Mouse (Mus musculus) intestine, embryonic 15.5 days (tissue): ENCODE measurements around the gene 1700001C02Rik. TPM values are rescaled to one million over a fixed set of nuclear protein-coding genes. Genes with fewer than 3 reads are reported as not detected.
A peak's percentile ranks its signal among the peaks of the same experiment; 100 is the strongest.

Source experiments
- ATAC-seq: fragments of 200-750 bp; cut with Nextera tagmentation; 2 replicates; pipeline ENCODE4 v1.8.0; 2017; ENCODE audit warnings: moderate TSS enrichment, moderate library complexity
- H3K27ac ChIP-seq: fragments of 300-500 bp; sonication (generic); 2 replicates; pipeline ENCODE4 v1.5.1; 2015; ENCODE audit warnings: mild to moderate bottlenecking, inconsistent platforms
- H3K27me3 ChIP-seq: fragments of 300-500 bp; sonication (generic); replicated peaks from 2 replicates; pipeline ENCODE4 v1.6.1; 2015; ENCODE audit warnings: inconsistent platforms
- H3K36me3 ChIP-seq: fragments of 300-500 bp; sonication (generic); 2 replicates; pipeline ENCODE4 v1.6.1; 2015; ENCODE audit warnings: inconsistent platforms
- H3K4me1 ChIP-seq: fragments of 300-500 bp; sonication (generic); replicated peaks from 2 replicates; pipeline ENCODE4 v1.6.1; 2015; ENCODE audit warnings: inconsistent platforms
- H3K4me2 ChIP-seq: fragments of 300-500 bp; sonication (generic); replicated peaks from 2 replicates; pipeline ENCODE4 v1.6.1; 2015; ENCODE audit warnings: mild to moderate bottlenecking, inconsistent platforms
- H3K4me3 ChIP-seq: fragments of 300-500 bp; sonication (generic); replicated peaks from 2 replicates; pipeline ENCODE4 v1.5.1; 2015; ENCODE audit warnings: inconsistent platforms
- H3K9ac ChIP-seq: fragments of 300-500 bp; sonication (generic); 2 replicates; pipeline ENCODE4 v1.6.1; 2015; ENCODE audit warnings: inconsistent platforms
- H3K9me3 ChIP-seq: fragments of 300-500 bp; sonication (generic); 2 replicates; pipeline ENCODE4 v1.6.1; 2016; ENCODE audit warnings: inconsistent platforms
- WGBS: fragments of 180-500 bp; shearing (Covaris S2); methylation state at CpG from one replicate; pipeline ENCODE4 v1.1.7; 2015; 5-methylcytosine and 5-hydroxymethylcytosine counted together
- polyA plus RNA-seq: library from polyadenylated mRNA; unstranded; fragments of >200 nt; fragmentation: Nextera tagmentation; extraction: Ambion mirVana; gene quantifications from 2 replicates; pipeline ENCODE4 v1.2.1, GENCODE M21; 2015

1700001C02Rik gene
- polyA plus RNA-seq, 1 experiment from 2014 or later: not detected

- H3K4me3 ChIP-seq: no peak overlapping the region
- no peaks in the 10 kb centered on the region for H3K9me3 ChIP-seq
- no peaks in the 10 kb centered on the region for H3K36me3 ChIP-seq
- no peaks in the 10 kb centered on the region for H3K27me3 ChIP-seq
- no peaks in the 10 kb centered on the region; the same call in 1 of the 2 replicates for H3K4me1 ChIP-seq
- H3K27ac ChIP-seq: no peak overlapping the region
- no peak for ATAC-seq
- no peak overlapping the region for H3K9ac ChIP-seq
- WGBS: 75% methylated on average over 8 of the region's 8 CpGs
- no peak overlapping the region for H3K4me2 ChIP-seq
Observed at GRCm38 (mm10) chr5:30496821-30497220, 31.0 kb downstream of the 1700001C02Rik start.

- H3K9me3 ChIP-seq: no peaks in the 10 kb centered on the region
- H3K4me3 ChIP-seq: no peak overlapping the region
- H3K4me2 ChIP-seq: no peak overlapping the region
- no peaks in the 10 kb centered on the region for H3K27me3 ChIP-seq
- no peaks in the 10 kb centered on the region for H3K36me3 ChIP-seq
- H3K27ac ChIP-seq: no peak overlapping the region
- no peak for ATAC-seq
- 60% methylated on average over 7 of the region's 7 CpGs for WGBS
- no peak overlapping the region for H3K9ac ChIP-seq
- no peaks in the 10 kb centered on the region; the same call in 1 of the 2 replicates for H3K4me1 ChIP-seq
Observed at GRCm38 (mm10) chr5:30497299-30497698, 31.5 kb downstream of the 1700001C02Rik start.

- Histone ChIP-seq H3K36me3 (no peaks in the 10 kb centered on the region), H3K27me3 (no peaks in the 10 kb centered on the region)
- WGBS: 80% methylated on average over 8 of the region's 8 CpGs
Observed at GRCm38 (mm10) chr5:30513111-30513510, 47.3 kb downstream of the 1700001C02Rik start.

GRCm38 (mm10) chr5:30516376-30516775, 50.5 kb downstream of the 1700001C02Rik start:
- ATAC-seq: no peak
- 57% methylated on average over 7 of the region's 7 CpGs for WGBS

More at GRCm38 (mm10) chr5:30513111-30513510, 47.3 kb downstream of the 1700001C02Rik start:
- Histone ChIP-seq H3K27ac (no peak overlapping the region), H3K9ac (no peak overlapping the region), H3K9me3 (no peaks in the 10 kb centered on the region), H3K4me1 (peaks cover 16% of the 10 kb centered on the region; the same call in 1 of the 2 replicates), H3K4me2 (no peak overlapping the region), H3K4me3 (no peak overlapping the region)
- ATAC-seq: no peak

DNA sequence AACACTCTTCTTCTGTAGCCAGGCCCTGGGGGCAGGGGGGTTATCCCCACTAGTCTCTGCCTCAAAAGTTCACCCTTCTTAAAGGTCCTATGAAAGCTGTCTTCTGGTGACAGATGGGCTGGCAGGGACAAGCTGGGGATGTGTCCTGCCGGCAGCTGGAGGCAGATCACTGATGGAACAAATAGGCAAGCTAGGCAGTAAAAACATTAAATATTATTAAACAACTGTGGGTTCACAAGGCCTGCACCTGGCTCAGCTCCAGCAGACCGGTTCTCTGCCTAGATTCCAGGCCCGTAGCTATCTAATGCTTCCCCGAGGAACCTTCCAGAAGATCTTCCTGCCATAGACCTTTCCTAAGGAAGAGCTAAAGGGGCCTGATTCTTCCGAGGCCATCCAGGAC, 52.3 kb downstream of the 1700001C02Rik start:
- ATAC-seq: 0 out of 2 replicates have a peak, but pooled peaks have one; percentile 20
- H3K4me1 ChIP-seq: peaks cover 31% of the 10 kb centered on the region
- no peaks in the 10 kb centered on the region for H3K9me3 ChIP-seq
- no peaks in the 10 kb centered on the region for H3K27me3 ChIP-seq
- H3K36me3 ChIP-seq: no peaks in the 10 kb centered on the region
- no peak overlapping the region for H3K4me3 ChIP-seq
- H3K27ac ChIP-seq: peak overlapping the region; percentile 84
- H3K9ac ChIP-seq: no peak overlapping the region
- 39% methylated on average over 5 of the region's 5 CpGs for WGBS
- no peak overlapping the region for H3K4me2 ChIP-seq

More at GRCm38 (mm10) chr5:30516376-30516775, 50.5 kb downstream of the 1700001C02Rik start:
- H3K27ac ChIP-seq: no peak overlapping the region
- no peak overlapping the region for H3K4me3 ChIP-seq
- peaks cover 31% of the 10 kb centered on the region for H3K4me1 ChIP-seq
- H3K36me3 ChIP-seq: no peaks in the 10 kb centered on the region
- H3K27me3 ChIP-seq: no peaks in the 10 kb centered on the region
- no peak overlapping the region for H3K9ac ChIP-seq
- no peaks in the 10 kb centered on the region for H3K9me3 ChIP-seq
- H3K4me2 ChIP-seq: no peak overlapping the region

GRCm38 (mm10) chr5:30518547-30518946, 52.7 kb downstream of the 1700001C02Rik start:
- H3K4me1 ChIP-seq: peaks cover 31% of the 10 kb centered on the region
- no peak overlapping the region for H3K4me2 ChIP-seq
- peak overlapping the region; percentile 84 for H3K27ac ChIP-seq
- no peak for ATAC-seq
- H3K9me3 ChIP-seq: no peaks in the 10 kb centered on the region
- 64% methylated on average over 6 of the region's 6 CpGs for WGBS
- H3K27me3 ChIP-seq: no peaks in the 10 kb centered on the region
- H3K4me3 ChIP-seq: no peak overlapping the region
- no peaks in the 10 kb centered on the region for H3K36me3 ChIP-seq
- H3K9ac ChIP-seq: no peak overlapping the region

- ATAC-seq: peak; percentile 76
- Histone ChIP-seq H3K4me1 (peaks cover 31% of the 10 kb centered on the region), H3K4me3 (no peak overlapping the region), H3K9ac (no peak overlapping the region), H3K36me3 (no peaks in the 10 kb centered on the region), H3K9me3 (no peaks in the 10 kb centered on the region), H3K4me2 (no peak overlapping the region), H3K27me3 (no peaks in the 10 kb centered on the region), H3K27ac (peak overlapping the region; percentile 84)
- 25% methylated on average over 7 of the region's 7 CpGs for WGBS
Observed at GRCm38 (mm10) chr5:30519494-30519893, 53.6 kb downstream of the 1700001C02Rik start.

- Histone ChIP-seq H3K4me3 (no peak overlapping the region), H3K27ac (peak overlapping the region; percentile 77), H3K9ac (no peak overlapping the region), H3K36me3 (no peaks in the 10 kb centered on the region), H3K27me3 (no peaks in the 10 kb centered on the region), H3K9me3 (no peaks in the 10 kb centered on the region), H3K4me2 (no peak overlapping the region), H3K4me1 (peaks cover 32% of the 10 kb centered on the region)
- WGBS: 65% methylated on average over 10 of the region's 10 CpGs
- ATAC-seq: 0 out of 2 replicates have a peak, but pooled peaks have one; percentile 6
Observed at GRCm38 (mm10) chr5:30520214-30520732, 54.4 kb downstream of the 1700001C02Rik start.

GRCm38 (mm10) chr5:30522406-30522805, 56.6 kb downstream of the 1700001C02Rik start:
- ATAC-seq: no peak
- no peaks in the 10 kb centered on the region for H3K27me3 ChIP-seq
- no peaks in the 10 kb centered on the region for H3K36me3 ChIP-seq
- no peak overlapping the region for H3K4me3 ChIP-seq
- H3K4me2 ChIP-seq: no peak overlapping the region
- no peaks in the 10 kb centered on the region for H3K9me3 ChIP-seq
- WGBS: 85% methylated on average over 8 of the region's 8 CpGs
- H3K4me1 ChIP-seq: peaks cover 39% of the 10 kb centered on the region
- H3K9ac ChIP-seq: no peak overlapping the region
- H3K27ac ChIP-seq: no peak overlapping the region

- Histone ChIP-seq H3K9ac (no peak overlapping the region), H3K4me3 (no peak overlapping the region), H3K4me2 (no peak overlapping the region), H3K27me3 (no peaks in the 10 kb centered on the region), H3K36me3 (no peaks in the 10 kb centered on the region), H3K27ac (no peak overlapping the region), H3K4me1 (peaks cover 32% of the 10 kb centered on the region), H3K9me3 (no peaks in the 10 kb centered on the region)
- no peak for ATAC-seq
- WGBS: 74% methylated on average over 3 of the region's 3 CpGs
Observed at GRCm38 (mm10) chr5:30523131-30523530, 57.3 kb downstream of the 1700001C02Rik start.

DNA sequence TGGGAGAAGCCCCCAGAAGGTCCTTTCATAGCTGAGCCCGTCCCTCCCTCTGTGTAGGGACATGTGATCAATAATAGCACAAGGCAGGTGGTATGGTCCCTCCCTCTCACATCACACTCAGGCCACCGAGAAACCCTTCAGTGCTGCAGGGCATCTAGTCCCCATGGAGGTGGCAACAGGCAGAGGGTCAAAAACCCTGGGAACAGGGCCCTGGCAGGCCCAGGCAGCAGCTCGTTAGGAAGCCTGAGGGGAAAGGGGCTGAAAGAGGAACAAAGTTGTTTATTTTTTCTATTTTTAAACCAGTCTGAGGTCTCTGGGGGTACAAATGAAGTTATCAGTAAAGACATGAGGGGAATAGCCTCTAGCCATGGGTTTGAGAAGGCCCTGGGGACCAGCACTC, 58.4 kb downstream of the 1700001C02Rik start:
- Histone ChIP-seq H3K4me2 (no peak overlapping the region), H3K36me3 (no peaks in the 10 kb centered on the region), H3K9me3 (no peaks in the 10 kb centered on the region), H3K27me3 (no peaks in the 10 kb centered on the region), H3K4me3 (no peak overlapping the region), H3K4me1 (peaks cover 22% of the 10 kb centered on the region), H3K9ac (no peak overlapping the region), H3K27ac (0 out of 2 replicates have a peak overlapping the region, but pooled peaks have one; percentile 17)
- ATAC-seq: no peak
- 57% methylated on average over 3 of the region's 3 CpGs for WGBS

DNA sequence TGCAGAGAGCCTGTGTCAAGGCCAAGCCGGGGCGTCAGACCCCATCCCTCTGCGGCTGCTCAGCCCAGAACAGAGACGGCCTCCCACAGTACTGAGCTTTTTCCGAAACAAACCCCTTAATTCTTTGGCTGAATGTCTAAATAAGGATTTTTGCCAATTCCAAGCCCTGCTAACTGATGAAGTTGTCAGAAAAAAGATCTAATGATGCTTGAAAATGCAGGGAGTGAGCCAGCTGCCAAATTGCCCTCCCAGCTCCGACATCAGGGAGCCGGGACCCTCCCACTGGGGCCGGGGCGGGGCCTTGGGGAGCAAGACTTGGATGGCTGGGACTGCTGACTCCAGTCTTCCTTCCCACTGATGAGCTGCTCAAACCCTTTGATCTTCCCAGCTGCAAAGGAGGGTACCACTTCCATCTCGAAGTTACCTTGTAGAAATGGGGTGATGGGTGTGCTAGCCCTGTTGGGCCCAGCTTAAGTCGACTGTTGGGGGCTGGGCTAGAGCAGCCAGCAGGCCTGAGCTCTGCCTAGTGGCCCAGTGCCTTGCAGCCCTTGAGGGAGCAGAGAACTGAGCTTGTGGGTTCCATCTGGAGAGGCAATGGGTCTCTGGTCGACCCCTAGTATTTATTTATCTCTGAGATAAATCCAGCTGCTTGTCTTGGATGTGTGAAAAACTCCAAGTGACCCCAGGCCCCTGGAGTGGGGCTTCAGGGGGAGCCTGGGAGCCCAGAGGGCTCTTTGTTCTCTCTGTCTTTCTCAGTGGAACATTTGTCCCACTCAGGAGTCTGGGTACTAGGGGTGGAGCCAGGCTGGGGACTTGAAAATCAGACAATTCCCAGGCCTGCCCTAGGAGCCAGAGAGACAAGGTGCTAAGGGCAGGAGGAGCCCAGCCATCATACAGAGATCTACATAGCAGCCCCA, 60.3 kb downstream of the 1700001C02Rik start:
- H3K36me3 ChIP-seq: no peaks in the 10 kb centered on the region
- H3K27ac ChIP-seq: peak overlapping the region; percentile 78
- H3K4me3 ChIP-seq: no peak overlapping the region
- peak; percentile 91 for ATAC-seq
- WGBS: 17% methylated on average over 12 of the region's 12 CpGs
- H3K9ac ChIP-seq: no peak overlapping the region
- no peaks in the 10 kb centered on the region for H3K9me3 ChIP-seq
- H3K27me3 ChIP-seq: no peaks in the 10 kb centered on the region
- peaks cover 8% of the 10 kb centered on the region; the same call in 1 of the 2 replicates for H3K4me1 ChIP-seq
- H3K4me2 ChIP-seq: no peak overlapping the region
